Mouse (Mus musculus) left cerebral cortex, postnatal 4 days (tissue): ENCODE results near the gene Casc3. TPM values are rescaled to one million over a fixed set of nuclear protein-coding genes. Genes with fewer than 3 reads are reported as not detected.
"Not testable (repeated sequence)": the region's sequence is repeated elsewhere in the genome, so short reads cannot be mapped to it uniquely, and the experiment has no call there.

Experiments
- DNase-seq: peaks from one replicate; pipeline ENCODE4 v3.0.0-alpha.2; 2022
- intact Hi-C: fragments of 180-260 bp; cut with DNase I; formaldehyde crosslinking; loops from one replicate; pipeline ENCODE4 v1.15.1; 2025
- total RNA-seq, 2 experiments: library from RNA; stranded (reverse); gene quantifications; 2 replicates each; pipeline ENCODE4 v1.2.3; 2021

Casc3 gene
- total RNA-seq, 2 experiments from 2014 or later: 61.0 to 67.1 TPM

- intact Hi-C loops: loop anchor here (5.0 kb wide), 1 partner anchor 86 kb away; the partner anchor contains the start of gene Csf3
Measured at GRCm38 (mm10) chr11:98788550-98789218, 16.0 kb upstream of the Casc3 start.

GRCm38 (mm10) chr11:98789219-98789807 is 15.4 kb upstream of the Casc3 start:
- DNase-seq: no peak
- intact Hi-C loops: loop anchor here (5.0 kb wide), 1 partner anchor 87 kb away; the partner anchor contains the start of gene Csf3

More at GRCm38 (mm10) chr11:98788550-98789218, 16.0 kb upstream of the Casc3 start:
- DNase-seq: peak; percentile 86

DNA sequence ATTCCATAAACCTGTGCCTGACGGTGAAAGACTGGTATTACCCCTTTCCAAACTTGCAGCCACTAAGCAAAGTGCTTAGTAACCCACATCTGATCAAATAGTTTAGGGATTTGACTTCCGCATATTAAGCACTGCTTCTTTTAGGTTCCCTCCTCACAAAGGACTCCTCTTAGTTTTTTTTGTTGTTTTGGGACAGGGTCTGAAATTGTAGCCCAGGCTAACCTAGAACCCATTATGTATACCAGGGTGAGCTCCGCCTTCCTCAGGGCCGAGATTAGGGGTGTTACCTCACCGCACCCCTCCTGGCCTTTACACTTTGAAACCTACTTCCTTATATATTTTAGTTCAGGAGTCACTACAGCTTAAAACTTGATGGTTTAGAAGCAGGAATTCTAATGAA is 14.9 kb upstream of the Casc3 start:
- intact Hi-C loops: loop anchor here (5.0 kb wide), 1 partner anchor 88 kb away; the partner anchor contains the start of gene Csf3
- no peak for DNase-seq

DNA sequence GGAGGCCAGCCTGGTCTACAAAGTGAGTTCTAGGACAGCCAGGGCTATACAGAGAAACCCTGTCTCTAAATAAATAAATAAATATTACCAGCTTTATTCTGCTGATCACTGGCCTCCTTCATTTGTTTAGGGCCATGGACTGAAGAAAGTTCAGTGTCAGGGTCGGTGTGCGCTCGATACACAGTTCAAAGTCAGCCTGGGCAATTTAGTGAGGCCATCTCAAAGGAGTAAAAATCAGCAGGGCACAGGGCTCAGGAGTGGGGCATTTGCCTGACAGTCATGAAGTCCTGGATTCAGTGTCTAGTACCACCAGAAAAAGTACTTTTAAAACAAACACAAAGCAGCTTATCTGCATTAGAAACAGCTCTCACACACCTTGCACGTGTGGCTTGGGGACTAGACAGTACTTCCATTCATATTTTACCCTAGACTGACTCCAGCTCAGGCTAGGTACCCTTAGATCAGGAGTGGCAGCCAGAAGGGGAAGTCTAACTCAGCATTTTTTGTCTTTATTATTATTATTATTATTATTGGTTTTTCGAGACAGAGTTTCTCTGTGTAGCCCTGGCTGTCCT is 14.0 kb upstream of the Casc3 start:
- no peak for DNase-seq
- intact Hi-C loops: no loop called here

DNA sequence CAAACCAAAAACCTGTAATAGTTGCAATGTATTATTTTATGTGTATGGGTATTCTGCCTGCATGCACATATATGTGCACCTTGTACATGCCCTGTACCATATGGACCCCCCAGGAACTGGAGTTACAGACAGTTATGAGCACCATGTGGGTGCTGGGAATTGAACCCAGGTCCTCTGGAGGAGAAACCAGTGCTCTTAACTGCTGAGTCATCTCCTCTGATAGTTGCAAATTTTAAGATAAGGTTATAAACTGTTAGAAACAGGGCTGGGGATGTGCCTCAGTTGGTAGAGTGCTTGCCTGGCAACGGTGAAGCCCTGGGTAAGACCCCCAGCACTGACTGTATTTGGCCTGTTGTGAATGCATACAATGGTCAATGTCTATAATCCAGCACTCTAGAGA is 13.3 kb upstream of the Casc3 start:
- intact Hi-C loops: no loop called here
- DNase-seq: no peak

GRCm38 (mm10) chr11:98792081-98792480 is 12.6 kb upstream of the Casc3 start:
- intact Hi-C loops: no loop called here
- DNase-seq: no peak

DNA sequence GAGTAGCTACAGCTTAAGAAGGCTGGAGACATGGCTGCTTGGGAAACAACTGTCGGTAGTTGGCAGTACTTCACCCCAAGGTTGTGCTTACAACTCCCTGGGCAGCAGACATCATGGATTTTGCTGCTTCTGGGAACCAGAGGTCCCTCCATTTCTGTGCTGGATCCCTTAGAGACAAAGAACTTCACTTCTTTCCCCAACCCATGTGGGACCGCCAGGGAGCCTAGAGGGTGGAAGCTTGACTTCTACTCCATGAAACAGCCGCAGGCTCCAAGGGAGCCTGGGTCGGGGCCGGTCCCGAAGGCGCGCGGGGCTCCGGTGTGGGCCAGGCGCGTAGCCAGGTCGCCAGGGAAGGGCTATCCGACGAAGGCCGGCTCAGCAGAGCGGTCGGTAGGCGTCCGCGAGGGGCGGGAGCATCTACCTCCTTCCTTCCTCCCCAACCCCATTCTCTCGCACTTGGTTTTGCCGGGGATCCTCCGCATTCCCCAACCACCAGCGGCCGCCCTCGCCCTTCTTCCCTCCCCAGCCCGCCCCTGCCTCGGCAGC is 10.2 kb upstream of the Casc3 start:
- DNase-seq: no peak
- intact Hi-C loops: no loop called here

GRCm38 (mm10) chr11:98795015-98795713 is 9.5 kb upstream of the Casc3 start, which contains the start of gene Msl1:
Gene Msl1, plus strand, starts transcription at chr11:98795516.
- intact Hi-C loops: no loop called here
- DNase-seq: peak; percentile 91

- peak; percentile 65 for DNase-seq
- intact Hi-C loops: no loop called here
Measured at GRCm38 (mm10) chr11:98795714-98796514, 8.8 kb upstream of the Casc3 start.

DNA sequence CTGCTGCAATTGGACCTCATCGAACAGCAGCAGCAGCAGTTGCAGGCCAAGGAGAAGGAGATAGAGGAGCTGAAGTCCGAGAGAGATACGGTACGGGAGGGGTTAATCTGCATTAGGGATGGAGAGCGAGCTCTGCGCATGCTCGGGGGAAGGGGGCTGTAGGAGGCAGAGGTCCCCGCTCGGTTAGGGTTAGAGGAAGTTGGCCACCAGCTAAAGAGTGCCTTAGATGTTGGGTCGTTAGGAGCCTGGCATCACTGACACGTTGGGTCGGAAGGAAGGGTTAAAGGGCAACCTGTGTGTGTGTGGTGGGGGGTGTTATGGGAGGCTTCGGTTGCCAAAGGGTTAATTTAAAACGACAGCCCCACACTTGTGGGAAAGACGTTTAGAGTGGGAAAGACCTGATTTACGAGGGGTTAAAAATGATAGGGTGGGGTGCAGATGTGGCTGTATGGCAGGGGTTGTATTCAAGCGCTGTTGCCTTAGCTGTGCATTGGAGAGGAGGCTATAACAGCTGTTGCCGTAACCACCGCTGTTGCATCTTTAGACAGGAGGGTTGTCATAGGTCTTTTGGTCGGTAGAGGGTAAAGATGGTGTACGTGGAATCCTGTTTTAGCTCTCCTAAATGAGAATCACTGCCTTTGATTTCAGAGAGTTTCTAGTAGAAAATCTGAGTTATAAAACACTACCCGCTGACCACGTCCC is 8.0 kb upstream of the Casc3 start:
- intact Hi-C loops: no loop called here
- DNase-seq: peak; percentile 81

GRCm38 (mm10) chr11:98797306-98797705 is 7.4 kb upstream of the Casc3 start:
- intact Hi-C loops: no loop called here
- DNase-seq: no peak

- intact Hi-C loops: no loop called here
- DNase-seq: no peak
Measured at GRCm38 (mm10) chr11:98797909-98798308, 6.8 kb upstream of the Casc3 start.

- no peak for DNase-seq
Measured at GRCm38 (mm10) chr11:98808417-98808816, 3.7 kb downstream of the Casc3 start.

GRCm38 (mm10) chr11:98809457-98810290 is 5.0 kb downstream of the Casc3 start:
- intact Hi-C loops: no loop called here
- DNase-seq: peak; percentile 100

More at GRCm38 (mm10) chr11:98808417-98808816, 3.7 kb downstream of the Casc3 start:
- intact Hi-C loops: no loop called here

DNA sequence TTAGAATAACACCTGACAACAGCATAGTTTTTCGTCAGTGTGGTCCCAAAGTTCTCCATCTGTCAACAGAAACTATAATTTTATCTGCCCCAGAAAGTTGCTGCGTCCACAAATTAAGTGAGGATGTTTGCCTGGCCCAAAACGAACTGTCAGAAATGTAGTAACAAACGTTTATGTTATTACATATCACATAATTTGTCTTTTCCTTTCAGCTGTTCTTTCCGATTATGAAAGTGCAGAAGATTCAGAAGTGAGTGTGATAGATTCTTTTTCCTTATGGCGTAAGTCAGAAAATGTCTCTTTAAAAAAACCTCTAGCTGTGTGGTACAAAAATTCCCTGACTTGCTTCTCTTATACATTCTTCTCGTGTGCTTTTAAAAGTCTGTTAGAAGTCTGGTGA is 6.0 kb downstream of the Casc3 start:
- DNase-seq: no peak
- intact Hi-C loops: no loop called here

DNA sequence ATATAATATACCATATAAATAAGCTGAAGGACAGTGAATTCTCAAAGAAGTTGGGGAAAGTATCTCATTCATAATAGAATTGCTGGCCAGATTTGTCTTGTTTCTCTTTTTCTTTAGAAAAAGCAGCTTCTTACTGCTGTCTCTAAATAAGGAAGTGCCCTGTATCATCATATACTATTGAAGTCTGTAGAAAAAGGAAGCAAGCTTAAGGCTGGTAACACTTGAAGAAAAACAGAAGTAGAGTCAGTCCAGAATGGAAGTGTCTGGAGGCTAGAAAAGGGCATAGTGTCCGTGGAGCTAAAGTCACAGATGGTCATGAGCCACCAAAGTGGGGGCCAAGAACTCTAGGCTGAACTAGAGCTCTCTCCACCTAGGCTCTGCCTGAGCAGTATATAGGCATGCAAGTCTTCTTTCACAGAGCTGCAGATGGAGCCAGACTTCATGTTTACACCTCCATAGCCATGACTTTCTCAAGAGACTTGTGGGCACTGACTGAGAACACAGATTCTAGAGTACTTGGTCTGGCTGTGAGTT is 12.1 kb downstream of the Casc3 start:
- DNase-seq: no peak

GRCm38 (mm10) chr11:98820968-98821367 is 16.3 kb downstream of the Casc3 start:
- intact Hi-C loops: no loop called here
- no peak for DNase-seq

More for the DNA sequence above, 12.1 kb downstream of the Casc3 start:
- intact Hi-C loops: no loop called here

DNA sequence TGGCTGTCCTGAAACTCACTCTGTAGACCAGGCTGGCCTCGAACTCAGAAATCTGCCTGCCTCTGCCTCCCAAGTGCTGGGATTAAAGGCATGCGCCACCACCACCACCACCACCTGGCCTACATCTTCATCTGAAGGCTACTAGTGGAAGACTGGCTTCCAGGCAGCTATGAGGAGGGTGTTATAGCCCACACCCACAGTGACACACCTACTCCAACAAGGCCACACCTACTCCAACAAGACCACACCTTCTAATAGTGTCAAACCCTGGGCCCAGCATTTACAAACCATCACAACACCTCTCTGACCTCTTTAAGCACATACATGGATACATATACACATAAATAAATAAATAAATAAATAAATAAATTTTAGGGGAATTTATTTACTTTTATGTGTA is 21.4 kb downstream of the Casc3 start:
- DNase-seq, intact Hi-C loops: not testable (repeated sequence)
